Mouse (Mus musculus) left cerebral cortex, adult 8-10 months (tissue): Measurements from ENCODE around the gene Gm21119. TPM values are rescaled to one million over a fixed set of nuclear protein-coding genes. Genes with fewer than 3 reads are reported as not detected.
"Not testable (repeated sequence)": the region's sequence is repeated elsewhere in the genome, so short reads cannot be mapped to it uniquely, and the experiment has no call there.

Source experiments
- DNase-seq, 2 experiments: peaks; one replicate each; pipeline ENCODE4 v3.0.0; 2022; ENCODE audit warnings: low spot score in 2 of 2
- total RNA-seq, 4 experiments: library from RNA; stranded (reverse); gene quantifications; 2 replicates each; pipeline ENCODE4 v1.2.4; 2022

Gm21119 gene
- total RNA-seq, 4 experiments from 2014 or later = 1.9 to 3.5 (median 2.5) TPM

DNA sequence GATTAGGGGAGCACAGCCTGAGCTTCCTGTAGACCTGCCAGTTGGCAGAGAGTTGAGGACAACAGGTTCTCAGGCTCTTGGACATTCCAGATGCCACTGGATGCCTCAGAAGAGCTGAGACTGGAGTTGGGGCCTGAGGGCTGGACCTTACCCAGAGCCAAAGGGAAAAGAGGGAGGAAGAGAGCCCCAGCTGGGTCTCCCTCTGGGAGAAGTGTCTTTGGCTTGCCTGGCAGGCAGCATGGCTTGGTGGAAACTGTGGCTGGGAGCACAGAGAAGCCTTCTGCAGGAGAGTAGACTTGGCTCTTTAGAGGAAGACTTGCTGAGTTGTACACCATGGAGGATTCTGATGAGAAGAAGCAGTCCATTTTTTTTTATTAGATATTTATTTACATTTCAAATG is 38.3 kb downstream of the Gm21119 start:
- DNase-seq = peak in 1 of 2 experiments; percentile 1

DNA sequence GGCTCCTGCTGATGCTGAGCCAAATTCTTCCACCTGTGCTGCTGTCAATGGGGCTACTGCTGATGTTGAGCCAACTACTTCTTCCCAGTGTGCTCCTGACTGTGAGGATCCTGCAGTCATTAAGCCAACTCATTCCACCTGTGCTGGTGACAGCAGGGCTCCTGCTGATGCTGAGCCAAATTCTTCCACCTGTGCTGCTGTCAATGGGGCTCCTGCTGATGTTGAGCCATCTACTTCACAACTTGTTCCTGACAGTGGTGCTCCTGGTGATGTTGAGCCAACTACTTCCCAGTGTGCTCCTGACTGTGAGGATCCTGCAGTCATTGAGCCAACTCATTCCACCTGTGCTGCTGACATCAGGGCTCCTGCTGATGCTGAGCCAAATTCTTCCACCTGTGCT is 63.7 kb downstream of the Gm21119 start:
- DNase-seq = not testable (repeated sequence)
